Mouse (Mus musculus): Measurements from ENCODE around the gene Ccdc88a. TPM values are rescaled to one million over a fixed set of nuclear protein-coding genes. Genes with fewer than 3 reads are reported as not detected.
"Not testable (repeated sequence)": the region's sequence is repeated elsewhere in the genome, so short reads cannot be mapped to it uniquely, and the experiment has no call there.

The Ccdc88a gene
- total RNA-seq, 2 experiments from 2014 or later: 59.4 to 70.6 TPM

DNA sequence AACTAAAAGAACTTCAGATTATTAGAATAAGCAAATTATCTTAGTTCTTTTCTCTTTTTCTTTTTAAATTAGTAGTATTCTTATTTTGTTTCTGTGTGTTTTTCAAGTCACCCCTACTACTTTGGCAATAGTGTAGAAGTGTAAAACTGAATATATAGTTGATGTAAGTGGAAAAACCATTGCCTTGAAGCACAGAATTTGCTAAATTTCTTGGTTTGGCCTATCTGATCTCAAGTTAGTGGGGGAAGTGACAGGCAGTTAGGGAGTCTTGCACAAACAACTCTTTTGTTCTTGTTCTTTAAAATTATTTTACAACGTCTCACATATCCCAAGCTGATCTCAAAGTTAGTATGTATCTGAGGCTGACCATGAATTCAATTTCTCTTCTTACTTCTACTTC is 57.6 kb downstream of the Ccdc88a start:
- no peak for DNase-seq (ENCODE audit: extremely low spot score in 1 of 2, low spot score in 1 of 2)

DNA sequence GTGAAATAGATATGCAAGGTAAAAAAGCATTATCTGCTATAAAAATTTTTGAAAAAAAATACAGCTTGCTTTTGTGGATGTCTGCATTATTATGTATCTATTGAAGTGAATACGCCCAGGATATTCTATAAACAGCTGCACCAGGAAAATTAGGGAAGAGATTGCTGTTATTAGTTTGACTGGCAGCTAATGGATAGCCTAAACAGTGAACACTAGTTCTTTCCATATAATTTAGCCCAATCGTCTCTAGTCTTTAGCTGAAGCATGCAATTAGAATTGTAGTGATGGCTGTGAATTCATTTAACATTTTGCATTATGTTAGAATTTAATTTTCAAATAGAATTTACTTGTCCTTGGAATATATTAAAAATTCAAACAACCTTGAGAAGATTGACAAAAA is 75.3 kb downstream of the Ccdc88a start:
- DNase-seq (ENCODE audit: extremely low spot score in 1 of 2, low spot score in 1 of 2): no peak

DNA sequence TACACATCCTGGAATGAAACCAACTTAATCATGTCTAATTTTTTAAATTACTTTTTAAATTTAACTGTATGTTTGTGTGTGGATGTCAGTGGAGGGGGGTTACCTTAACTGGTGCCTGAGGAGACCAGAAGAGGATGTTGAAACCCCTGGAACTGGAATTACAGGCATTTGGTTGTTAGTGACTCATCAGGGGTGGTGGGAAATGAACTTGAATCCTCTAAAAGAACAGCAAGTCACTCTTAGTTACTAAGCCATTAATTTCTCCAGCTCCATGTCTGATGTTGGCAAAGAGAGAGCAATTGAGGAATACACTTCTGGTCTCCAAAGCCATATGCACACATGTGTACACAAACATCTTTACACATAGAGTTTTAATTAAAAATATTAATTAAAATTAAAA is 101.2 kb downstream of the Ccdc88a start:
- no peak for DNase-seq (ENCODE audit: extremely low spot score in 1 of 2, low spot score in 1 of 2)

DNA sequence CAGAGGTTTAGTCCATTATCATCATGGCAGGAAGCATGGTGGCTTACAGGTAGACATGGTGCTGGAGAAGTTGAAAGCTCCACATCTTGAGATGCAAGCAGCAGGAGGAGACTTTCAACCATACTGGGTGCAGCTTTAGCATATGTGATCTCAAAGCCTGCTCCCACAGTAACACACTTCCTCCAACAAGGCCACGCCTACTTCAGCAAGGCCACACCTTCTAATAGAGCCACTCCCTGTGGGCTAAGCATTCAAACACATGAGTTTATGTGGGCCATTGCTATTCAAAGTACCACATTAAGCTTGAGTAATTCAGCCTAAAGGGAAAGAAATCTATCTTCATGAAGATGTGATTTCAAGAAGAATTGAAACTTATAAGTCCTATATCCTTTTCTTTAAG is 119.7 kb downstream of the Ccdc88a start:
- no peak for DNase-seq (ENCODE audit: extremely low spot score in 1 of 2, low spot score in 1 of 2)

DNA sequence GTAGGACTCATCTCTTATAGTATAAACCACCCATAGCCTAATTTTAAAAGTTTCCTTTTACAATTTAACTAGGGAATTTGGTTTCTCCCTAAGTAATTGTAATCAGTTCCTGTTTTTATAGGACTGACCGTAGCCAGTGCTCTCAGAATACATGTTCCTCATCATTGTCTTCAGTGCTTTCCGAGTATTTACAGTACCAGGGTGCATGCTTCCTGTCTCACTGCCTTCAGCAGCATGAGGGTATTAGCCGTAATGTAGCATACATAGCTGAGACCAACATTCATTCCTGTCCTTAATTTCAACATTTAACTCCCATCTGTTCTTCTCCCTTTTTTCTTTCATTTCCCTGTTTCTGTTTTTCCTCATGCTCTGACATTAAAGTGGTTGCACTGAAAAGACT is 123.5 kb downstream of the Ccdc88a start:
- no peak for DNase-seq (ENCODE audit: extremely low spot score in 1 of 2, low spot score in 1 of 2)

DNA sequence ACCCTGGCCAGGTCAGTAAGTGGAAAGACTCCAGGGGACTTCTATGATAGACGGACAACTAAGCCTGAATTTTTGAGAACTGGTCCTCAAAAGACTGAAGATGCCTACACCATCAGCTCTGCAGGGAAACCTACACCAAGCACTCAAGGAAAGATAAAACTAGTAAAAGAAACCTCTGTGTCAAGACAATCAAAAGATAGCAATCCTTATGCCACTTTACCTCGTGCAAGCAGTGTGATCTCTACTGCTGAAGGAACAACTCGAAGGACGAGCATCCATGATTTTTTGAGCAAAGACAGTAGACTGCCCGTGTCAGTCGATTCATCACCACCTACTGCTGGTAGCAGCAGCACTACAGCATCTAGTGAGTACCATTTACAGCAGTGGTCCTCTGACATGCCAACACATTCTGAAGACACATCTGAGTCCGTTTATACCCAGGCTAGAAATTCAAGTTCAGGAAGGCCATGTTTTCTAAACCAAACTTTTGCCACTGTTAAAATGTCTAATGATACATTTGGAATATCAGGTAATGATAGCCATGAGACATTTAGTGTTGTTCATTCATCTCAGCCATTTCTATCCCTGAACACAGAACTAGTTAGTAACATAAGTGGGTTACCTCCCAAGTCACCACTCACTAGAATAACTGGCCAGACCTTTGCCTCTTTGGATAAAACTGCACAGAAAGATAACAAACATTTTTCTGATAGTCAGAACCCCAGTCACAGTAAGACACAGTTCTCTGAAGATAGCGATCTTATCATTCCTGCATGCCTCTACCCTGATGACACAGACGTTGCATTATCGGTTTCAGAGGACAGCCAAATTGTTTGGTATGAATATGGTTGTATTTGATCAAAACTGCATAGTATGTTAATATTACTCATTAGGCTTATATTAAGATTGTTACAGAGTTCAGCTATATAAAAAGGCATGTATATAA is 130.8 kb downstream of the Ccdc88a start:
- no peak for DNase-seq (ENCODE audit: extremely low spot score in 1 of 2, low spot score in 1 of 2)

DNA sequence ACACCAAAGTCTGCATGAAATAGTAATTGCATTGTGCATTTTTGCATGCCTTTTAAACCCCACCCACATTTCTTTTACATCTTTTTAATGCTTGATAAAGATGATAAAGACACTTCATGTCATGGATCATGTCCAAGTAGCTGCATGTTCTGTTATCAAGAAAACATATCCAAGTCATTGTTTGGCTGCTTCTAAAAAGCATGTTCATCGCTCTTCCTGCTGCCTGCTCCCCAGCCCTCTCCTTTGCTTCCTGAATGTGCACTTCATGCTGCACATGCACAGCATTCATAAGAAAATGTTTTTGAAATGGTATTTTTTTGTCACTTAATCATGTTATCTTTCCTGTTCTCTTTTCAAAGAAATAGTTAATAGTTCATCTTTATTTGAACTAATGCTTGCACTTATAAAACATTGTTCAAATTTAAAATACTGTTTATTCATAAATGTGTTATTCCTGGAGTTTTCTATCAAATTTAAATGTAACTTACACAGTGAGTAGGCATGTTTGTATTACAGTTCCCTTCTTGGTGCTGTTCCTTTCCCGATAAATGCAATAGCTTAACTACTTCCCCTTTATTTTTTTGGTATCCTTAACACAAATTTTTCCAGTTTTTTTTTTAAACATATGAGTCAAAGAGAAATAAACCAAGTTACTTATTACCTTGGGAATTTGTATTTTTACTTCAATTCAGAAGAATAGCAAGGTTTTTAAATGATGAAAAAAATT is 131.6 kb downstream of the Ccdc88a start:
- no peak for DNase-seq (ENCODE audit: extremely low spot score in 1 of 2, low spot score in 1 of 2)

DNA sequence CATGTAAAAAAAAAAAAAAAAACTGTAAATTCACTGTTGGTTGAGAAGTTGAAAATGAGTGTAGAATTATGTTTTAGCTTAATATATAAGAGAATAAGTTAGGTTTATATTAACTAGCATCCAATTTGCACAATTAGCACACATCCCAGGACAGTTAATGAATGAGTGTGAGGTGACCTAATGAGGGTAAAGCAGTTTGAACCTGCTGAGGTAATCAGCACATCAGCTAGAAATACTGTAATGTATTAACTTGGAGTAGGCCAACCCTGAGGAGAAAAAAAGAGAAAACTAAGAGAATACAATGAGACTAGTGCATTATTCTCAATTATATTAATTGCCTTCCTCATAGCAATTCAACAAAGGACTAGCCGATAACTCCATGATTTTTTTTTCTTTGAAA is 136.0 kb downstream of the Ccdc88a start:
- no peak for DNase-seq (ENCODE audit: extremely low spot score in 1 of 2, low spot score in 1 of 2)

DNA sequence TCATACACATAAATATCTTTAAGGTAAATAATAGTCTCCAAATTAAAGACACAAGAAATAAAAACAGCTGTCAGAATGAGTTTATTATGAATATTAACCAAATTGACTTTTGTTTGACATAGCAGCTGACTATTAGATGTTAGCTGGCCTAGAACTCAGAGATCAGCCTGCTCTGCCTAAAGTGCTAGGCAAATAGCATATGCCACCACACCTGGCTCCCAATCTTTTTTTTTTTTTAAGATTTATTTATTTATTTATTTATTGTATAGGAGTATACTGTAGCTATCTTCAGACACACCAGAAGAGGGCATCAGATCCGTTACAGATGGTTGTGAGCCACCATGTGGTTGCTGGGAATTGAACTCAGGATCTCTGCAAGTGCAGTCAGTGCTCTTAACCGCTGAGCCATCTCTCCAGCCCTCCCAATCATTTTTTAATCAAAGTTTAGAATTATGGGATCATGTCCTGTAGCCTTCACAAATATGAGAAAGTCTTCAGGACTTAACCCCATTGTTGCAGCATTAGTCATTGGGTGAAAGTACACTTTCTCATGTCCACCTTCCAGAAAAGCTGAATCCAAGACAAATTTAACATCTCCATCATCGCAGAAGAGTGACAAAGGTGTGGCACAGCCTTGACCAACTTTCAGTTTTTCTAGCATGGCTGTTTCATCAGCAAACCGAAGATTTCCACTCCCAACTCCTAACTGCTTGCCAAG is 139.5 kb downstream of the Ccdc88a start:
- DNase-seq (ENCODE audit: extremely low spot score in 1 of 2, low spot score in 1 of 2): no peak

DNA sequence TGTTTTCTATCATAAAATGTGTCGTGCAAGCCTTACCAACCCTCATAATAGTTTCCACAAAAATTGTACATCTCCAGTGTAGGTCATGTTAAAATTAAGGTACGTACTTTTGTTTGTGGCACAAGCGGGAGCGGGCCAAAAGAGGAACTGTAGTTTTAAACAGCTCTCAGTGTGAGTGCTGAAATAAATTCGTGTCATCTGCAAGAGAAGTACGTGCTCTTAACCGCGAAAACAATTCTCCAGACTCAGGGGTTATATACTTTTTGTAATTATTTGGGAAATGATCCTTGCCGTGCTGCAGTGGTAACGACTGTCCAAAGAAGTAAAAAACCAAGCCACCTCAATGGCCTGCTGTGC is 140.8 kb downstream of the Ccdc88a start:
- DNase-seq (ENCODE audit: extremely low spot score in 1 of 2, low spot score in 1 of 2): no peak

DNA sequence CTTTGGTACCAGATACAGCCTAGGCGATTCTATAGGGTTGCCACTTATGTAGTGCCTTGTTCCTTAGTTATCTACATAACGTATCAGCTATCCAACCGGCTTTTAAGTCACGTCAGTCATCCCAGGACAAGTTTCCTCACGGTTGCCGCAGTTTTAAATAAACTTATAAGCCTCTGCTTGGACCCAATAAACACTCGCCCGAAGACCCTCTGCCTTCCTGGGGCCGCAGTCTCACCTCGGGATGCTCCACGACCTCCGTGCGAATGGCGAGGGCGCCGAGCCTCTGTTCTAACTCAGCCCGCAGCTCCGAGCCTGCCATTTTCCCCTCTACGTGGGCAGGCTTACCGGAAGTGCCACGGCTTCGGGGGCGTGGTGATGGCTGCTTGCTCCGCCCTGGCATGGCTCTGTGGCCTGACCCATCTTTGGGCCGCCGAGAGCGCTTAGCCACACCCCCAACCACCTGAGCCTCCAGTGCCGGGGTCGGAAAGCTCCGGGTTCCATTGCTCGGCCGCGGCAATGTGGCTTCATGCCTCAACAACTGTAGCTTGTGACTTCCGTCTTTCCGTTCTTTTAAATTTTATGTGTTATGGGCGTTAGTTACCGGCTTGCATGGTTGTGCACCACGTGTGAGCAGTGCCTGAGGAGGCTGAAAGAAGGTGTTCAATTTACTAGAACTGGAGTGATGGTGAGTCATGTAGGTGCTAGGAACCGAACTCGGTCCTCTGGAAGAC is 141.4 kb downstream of the Ccdc88a start, which contains the start of gene Prorsd1:
TSS of gene Prorsd1 (minus strand) at position 352 of the 731 bp plus-strand sequence.
- peak; percentile 59 for DNase-seq (ENCODE audit: extremely low spot score in 1 of 2, low spot score in 1 of 2)

DNA sequence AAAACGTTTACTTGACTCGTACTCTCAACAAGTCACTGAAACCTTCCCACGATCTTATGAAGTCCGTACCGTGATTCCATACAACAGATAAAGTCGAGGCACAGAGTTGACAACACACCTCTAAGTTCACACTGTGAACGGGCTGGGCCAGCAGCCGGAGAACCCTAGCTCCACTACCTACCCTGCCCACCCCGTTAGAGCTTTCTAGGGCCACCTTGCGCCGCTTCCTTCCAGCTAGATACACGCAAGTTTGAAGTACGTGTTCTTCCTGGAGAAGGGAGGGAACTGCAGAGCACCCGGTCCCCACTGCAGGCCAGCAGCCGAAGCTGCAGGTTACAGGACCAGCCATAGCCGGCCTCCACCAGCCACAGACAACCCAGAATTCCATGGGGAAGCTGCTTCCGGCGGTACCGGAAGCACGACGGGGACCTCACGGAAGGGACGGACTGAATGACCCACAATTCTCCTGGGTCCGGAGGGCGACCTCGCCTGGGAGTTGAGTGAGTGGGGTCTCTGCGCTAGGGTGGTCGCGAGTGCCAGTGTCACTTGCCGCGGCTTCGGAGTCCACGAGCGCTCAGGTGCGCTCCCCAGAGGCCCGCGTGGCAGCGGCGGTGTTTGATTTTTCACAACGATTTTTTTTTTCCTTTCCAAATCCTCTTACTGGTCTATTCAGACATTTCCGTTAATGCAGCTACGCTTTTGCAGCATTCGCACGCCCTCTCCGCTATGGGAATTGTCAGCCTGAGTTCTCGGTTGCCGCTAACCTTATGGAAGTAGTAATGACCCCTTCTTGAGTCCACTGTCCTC is 152.7 kb downstream of the Ccdc88a start, which contains the start of gene Mtif2:
TSS of gene Mtif2 (plus strand) at position 421 of the 807 bp plus-strand sequence.
- peak; percentile 72 to 76 for DNase-seq (ENCODE audit: extremely low spot score in 1 of 2, low spot score in 1 of 2)

DNA sequence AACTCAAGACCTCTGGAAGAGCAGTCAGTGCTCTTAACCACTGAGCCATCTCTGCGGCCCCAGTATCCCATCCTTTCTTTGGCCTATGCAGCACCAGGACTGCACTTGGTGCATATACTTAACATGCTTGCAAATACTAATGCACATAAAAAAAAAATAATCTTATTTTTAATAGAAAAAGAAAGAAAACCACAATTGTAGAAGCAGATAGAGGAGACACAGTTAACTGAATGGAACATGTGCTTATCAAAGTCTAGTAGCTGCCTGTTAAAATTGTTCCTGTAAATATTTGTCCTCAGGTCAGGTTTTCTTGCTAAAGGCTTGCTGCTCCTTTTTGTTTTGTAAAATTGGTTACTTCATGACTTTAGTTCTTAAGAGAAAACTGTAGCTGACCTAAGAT is 164.7 kb downstream of the Ccdc88a start:
- DNase-seq (ENCODE audit: extremely low spot score in 1 of 2, low spot score in 1 of 2): no peak

DNA sequence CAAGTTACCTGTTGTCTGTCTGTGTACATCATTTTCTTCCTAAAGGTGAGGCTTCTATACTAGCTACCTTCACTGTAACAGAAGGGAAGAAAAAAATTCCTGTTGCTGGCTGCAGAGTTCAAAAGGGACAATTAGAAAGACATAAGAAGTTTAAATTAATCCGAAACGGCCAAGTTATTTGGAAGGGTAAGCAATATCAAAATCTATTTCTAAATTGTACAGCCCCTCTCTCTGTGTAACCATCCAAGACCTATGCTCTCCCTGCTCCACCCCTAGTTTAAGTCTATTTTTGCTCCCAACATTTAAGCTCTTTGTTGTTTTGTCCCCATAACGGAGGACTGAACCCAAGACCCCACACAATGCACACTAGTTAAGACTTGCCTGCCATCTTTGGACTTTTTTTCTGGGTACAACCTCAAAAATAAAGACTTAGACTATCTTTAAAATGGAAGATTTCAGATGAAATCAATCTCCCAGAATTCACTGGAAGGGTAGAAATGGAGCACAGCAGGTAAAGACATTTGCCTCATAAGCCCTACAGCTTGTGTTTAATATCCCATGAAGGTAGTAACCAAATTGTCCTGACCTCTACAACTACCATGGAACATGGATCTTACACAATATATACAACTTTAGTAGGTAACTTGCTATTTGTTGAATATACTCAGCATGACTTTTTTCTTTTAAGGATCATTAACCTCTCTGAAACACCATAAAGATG is 170.9 kb downstream of the Ccdc88a start:
- no peak for DNase-seq (ENCODE audit: extremely low spot score in 1 of 2, low spot score in 1 of 2)

DNA sequence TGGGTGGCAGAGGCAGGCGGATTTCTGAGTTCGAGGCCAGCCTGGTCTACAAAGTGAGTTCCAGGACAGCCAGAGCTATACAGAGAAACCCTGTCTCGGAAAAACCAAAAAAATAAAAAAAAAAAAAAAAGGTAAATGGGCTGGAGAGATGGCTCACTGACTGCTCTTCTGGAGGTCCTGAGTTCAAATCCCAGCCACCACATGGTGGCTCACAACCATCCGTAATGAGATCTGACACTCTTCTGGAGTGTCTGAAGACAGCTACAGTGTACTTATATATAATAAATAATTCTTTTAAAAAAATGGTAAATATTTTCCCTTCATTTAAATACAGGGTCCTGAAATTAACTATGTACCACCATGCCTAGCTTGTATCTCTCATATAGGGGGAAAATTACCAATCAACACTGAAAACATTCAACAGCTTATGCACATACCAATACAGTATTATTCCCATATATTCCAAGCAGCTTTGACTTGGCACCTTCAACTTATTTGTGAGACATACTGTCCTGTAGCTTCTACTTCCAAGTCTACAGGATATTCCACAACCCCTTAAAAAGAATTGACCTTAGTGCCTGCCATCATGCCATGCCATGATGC is 171.8 kb downstream of the Ccdc88a start:
- not testable (repeated sequence) for DNase-seq (ENCODE audit: extremely low spot score in 1 of 2, low spot score in 1 of 2)

DNA sequence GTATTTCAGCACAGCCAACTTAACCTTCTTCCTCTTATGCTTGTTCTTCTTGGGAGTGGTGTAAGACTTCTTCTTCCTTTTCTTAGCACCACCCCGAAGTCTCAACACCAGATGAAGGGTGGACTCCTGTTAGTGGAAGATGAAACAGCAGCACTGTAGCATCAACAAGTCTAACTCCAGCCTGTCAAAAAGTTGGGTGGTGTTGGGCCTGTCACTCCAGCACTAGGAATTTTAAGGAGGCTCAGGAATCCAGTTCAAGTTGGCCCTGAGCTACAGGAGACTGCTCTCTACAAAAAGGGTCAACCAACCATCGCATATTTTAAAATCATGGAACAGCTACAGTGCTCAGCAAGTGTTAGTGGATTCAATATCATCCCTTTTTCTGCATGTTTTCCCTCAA is 172.8 kb downstream of the Ccdc88a start:
- not testable (repeated sequence) for DNase-seq (ENCODE audit: extremely low spot score in 1 of 2, low spot score in 1 of 2)

DNA sequence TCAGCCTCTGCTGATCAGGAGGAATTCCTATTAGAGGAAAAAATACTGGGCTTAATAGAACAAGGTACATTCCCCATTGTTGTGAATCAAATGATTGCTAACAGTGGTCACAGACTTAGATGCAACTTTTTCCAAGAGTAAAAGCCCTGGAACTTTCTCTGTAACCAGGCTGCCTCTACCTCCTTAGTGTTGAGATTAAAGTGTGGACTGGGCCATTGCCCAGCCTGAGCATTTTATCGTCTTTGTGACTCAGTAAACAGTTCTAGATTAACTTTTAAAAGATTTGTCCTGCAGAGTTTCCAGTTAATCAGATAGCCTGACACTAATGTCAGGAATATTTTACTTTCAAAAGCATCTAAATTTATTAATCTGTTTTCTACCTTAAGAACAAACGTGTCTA is 173.3 kb downstream of the Ccdc88a start:
- DNase-seq (ENCODE audit: extremely low spot score in 1 of 2, low spot score in 1 of 2): no peak

DNA sequence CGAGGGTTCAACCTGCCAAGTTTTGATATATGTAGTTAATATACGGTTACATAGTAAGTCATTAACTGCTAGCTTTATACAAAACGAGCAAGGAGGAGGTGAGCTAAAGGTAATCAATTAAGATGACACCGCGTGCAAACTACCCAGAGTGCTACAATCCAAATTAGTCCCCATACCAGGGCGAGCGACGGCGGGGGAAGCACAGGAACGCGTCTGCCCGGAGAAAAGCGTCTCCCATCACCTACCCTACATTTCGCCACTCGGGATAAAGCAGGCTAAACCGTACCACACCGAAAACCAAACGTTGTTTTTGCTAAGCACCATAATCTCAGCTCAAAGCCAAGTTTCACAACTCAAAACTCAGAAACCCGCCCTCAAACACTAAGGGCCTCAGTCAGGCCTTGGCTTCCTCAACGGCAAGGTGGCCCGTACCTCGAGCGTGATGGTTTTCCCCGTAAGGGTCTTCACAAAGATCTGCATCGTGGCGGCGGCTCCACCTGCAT is 173.8 kb downstream of the Ccdc88a start:
- no peak for DNase-seq (ENCODE audit: extremely low spot score in 1 of 2, low spot score in 1 of 2)
